Mouse (Mus musculus): Measurements from ENCODE around the gene Stk11. TPM values are rescaled to one million over a fixed set of nuclear protein-coding genes. Genes with fewer than 3 reads are reported as not detected.

The Stk11 gene
- total RNA-seq (2023): 128 TPM

DNA sequence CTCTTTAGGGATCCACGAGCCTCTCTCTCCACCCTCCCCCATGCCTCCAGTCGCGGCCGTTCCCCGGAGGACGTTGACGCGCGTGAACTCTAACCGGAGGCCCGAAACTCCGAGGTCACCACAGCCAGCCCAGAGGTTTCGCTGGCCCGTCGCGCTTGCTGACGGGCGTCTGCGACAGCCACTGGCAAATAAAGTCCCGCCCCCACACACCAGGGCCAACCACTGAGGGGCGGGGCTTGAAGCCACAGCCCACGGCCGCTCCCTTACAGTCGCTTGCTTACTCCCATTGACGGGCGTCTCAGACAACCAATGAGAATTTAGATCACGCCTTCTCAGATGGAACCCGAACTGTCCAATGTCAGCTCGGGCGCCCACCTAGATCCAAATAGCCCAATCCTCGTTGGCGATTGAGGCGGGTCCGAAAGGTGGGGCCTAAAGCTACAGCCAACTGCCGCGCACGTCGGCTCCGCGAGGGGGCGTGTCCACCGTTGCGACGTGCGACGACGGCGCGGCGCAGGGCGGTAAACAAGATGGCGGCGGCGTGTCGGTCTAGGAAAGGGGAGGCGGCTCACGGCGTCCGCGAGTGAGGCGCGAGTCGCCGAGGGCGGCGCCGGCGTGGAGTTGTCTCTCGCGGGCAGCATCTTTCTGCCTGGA lies at the start of gene Stk11:
Gene Stk11 (plus strand): TSS at position 514 of the 654 bp plus-strand sequence.

DNA sequence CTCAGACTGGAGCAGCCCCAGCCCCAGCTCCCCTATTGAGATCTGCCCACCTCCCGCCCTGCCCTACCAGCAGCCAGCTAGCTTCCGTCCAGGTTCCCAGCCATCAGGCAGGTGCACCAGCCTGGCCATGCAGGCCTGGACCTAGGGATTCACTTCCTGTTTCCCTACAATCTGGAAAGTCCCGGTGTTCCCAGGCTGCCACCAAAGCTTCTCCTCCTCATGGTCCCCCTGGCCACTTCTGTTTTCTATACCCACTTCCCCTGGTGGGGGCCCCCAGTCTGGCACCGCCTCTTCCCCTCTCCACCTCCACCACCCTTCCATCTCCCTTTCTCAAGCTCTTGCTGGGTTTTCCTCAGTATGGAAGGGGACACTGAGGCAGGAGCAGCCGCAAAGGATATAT lies 10.1 kb upstream of the Stk11 start, which contains the start of gene Sbno2:
Gene Sbno2 (minus strand): TSS at position 112 of the 400 bp plus-strand sequence.

DNA sequence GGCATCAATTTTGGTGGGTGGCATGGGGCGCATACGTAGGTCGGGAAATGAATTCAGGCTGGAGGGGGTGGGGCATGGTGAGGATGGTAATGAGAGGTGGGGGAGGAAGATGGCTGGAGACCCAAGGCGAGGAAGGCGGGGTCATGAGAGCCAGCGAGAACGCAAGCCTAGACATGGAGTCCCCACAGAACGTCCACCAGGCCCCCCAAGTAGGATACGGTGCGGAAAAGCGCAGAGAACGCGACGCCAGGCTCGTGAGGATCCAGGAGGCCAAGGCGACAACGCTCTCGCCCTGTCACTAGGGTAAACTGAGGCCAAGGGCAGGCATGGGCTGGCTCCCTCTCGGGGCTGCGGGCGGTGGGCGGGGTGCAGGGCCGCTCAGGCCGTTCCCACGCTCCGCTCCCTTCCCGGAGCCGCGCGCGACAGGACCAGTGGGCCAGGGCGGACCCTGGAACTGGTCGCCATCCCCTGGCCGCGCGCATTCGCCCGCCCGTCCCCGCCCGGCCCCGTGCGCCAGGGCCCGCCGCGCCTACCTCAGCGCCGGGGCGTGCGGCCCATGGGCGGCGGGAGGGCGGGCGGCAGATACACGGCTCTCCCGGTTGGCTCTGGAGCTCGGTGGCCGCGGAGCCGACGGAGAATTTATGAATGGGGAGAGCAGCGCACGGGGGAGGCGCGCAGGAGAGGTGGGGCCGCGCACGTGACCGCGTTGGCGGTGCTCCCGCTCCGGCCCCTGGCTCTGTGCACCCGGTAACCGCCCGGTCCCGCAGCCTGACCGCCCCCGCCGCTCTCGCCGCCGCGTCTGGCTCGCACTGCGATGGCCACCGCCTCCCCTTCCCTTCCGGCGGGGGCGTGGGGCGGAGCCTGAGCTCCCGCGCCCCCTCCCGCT lies 23.2 kb downstream of the Stk11 start, which contains the start of gene Atp5d:
Gene Atp5d (plus strand): TSS at position 80 of the 886 bp plus-strand sequence.

DNA sequence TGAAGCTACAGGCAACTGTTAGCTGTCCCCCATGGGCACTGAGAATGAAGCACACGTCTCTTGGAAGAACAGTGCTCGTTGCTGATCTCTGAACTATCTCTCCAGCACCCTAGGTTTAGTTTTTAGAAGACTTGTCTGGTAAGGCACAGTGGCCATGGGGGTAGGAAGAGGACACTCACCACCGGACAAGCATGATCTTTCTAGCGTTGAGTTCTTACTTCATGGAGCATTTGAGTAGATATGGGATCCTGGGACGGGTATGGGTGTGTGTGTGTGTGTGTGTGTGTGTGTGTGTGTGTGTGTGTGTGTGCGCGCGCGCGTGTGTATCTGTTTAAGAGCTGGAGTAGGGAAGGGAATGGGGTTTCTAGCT lies 25.0 kb downstream of the Stk11 start, which contains the start of gene Cbarp:
Gene Cbarp (minus strand): TSS at position 170 of the 370 bp plus-strand sequence.

DNA sequence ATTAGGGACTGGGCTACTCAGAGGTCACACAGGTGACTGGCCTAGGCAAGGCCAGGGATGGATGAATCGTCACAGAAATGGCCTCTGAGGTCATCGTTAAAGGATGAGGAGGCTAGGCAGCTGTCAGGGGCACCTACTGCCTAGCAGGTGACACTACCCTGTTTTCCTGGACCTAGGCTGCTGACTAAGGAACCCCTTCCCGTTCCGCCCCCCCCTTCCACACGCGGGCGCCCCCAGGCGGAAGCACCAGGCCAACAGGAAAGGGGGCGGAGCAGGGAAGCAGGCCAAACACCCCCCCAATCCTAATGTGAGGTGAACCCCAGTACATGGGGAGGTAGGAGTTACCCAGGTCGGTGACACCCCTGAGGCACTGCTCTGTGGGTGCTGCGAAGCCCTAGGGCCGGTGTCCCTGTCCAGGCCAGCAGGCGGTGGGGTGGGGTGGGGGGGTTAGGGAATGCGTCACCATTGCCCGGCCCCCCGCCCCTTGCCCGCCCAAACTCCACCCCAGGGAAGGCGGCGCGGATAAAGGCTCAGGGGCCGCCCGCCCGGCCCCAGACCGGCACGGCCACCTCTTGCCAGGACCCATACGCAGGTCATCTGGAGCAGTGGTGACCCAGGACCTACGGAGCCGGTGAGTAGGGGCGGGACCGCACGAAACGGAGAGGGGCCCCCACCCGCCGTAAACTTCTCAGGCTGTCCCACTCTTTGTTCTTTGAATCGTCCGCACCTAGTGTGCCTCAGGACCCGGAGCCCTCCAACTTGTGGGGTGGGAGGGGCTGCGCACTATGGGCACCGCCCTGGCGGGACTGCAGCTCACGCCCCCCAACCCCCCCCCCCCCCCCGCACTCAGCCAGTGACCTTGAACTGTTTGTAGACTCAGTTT lies 32.4 kb downstream of the Stk11 start, which contains the start of gene Midn:
Gene Midn (plus strand): TSS at position 554 of the 883 bp plus-strand sequence.

GRCm38 (mm10) chr10:80165392-80166128 lies 50.0 kb downstream of the Stk11 start, which contains the start of gene Cirbp:
Gene Cirbp, plus strand, starts transcription at chr10:80165985.

DNA sequence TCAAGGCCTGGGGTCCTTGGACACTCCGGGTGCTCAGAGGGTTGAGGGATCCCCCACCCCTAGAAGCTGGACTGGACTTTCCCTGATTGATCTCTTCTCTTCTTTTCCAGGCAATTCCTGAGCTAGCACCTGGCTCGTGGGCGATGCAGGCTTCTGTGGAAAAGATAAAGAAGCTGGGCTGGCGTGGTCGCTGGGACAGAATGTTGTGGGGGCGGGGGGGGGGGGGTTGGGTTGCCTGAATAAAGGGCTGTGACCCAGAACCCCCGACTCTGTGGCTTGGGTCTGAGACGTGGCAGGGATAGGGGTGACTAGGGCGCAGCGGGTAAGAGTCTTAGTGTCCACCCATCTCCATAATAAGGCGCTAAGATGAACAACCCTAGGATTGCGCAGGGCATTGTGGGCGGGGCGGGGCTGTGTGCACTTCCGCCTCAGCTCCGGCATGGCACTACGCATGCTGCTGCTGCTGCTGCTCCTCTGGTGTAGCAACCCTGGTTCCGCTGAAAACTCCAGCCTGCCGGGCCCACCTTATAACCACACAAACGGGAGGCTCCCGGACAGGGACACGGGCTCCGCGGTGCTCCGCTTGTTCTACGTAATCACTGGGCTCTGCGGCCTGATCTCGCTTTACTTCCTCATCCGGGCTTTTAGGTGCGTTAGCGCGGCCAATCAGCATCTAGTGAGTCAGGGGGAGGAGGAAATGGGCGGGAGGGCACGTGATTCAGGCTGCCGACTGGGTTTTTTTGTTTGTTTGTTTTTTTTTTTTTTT lies 57.1 kb downstream of the Stk11 start, which contains the start of gene 1600002K03Rik:
Gene 1600002K03Rik (plus strand): TSS at position 418 of the 766 bp plus-strand sequence.

GRCm38 (mm10) chr10:80179068-80180051 lies 63.8 kb downstream of the Stk11 start, which contains the start of gene Efna2:
Gene Efna2, plus strand, starts transcription at chr10:80179482.

Other genes with a start within 250 kb of the Stk11 start
- gene Prtn3, start 241.3 kb upstream of the Stk11 start, total RNA-seq (2023): not detected
- gene Plppr3, start 241.2 kb upstream of the Stk11 start, total RNA-seq (2023): not detected
- gene Elane, start 229.6 kb upstream of the Stk11 start, total RNA-seq (2023): not detected
- gene Cfd, start 224.9 kb upstream of the Stk11 start, total RNA-seq (2023): not detected
- gene Med16, start 206.9 kb upstream of the Stk11 start, total RNA-seq (2023): 61.6 TPM
- not detected for gene Gm26602, start 204.9 kb upstream of the Stk11 start, total RNA-seq (2023)
- gene Kiss1r, start 198.8 kb upstream of the Stk11 start, total RNA-seq (2023): 0.73 TPM
- gene R3hdm4, start 194.6 kb upstream of the Stk11 start, total RNA-seq (2023): 102 TPM
- gene Arid3a, start 188.8 kb upstream of the Stk11 start, total RNA-seq (2023): 7.3 TPM
- gene Wdr18, start 155.7 kb upstream of the Stk11 start, total RNA-seq (2023): 48.8 TPM
- 0.58 TPM for gene Grin3b, start 145.1 kb upstream of the Stk11 start, total RNA-seq (2023)
- 142 TPM for gene Tmem259, start 131.5 kb upstream of the Stk11 start, total RNA-seq (2023)
- gene Cnn2, start 127.2 kb upstream of the Stk11 start, total RNA-seq (2023): 499 TPM
- 82.9 TPM for gene Abca7, start 119.3 kb upstream of the Stk11 start, total RNA-seq (2023)
- gene Arhgap45, start 99.2 kb upstream of the Stk11 start, total RNA-seq (2023): 806 TPM
- gene Polr2e, start 76.0 kb upstream of the Stk11 start, total RNA-seq (2023): 68.7 TPM
- 131 TPM for gene Gpx4, start 68.6 kb upstream of the Stk11 start, total RNA-seq (2023)
- gene Sbno2, start 10.2 kb upstream of the Stk11 start, total RNA-seq (2023): 99.0 TPM
- gene Atp5d, start 22.8 kb downstream of the Stk11 start, total RNA-seq (2023): 159 TPM
- 24.5 TPM for gene Cbarp, start 25.0 kb downstream of the Stk11 start, total RNA-seq (2023)
- gene Midn, start 32.5 kb downstream of the Stk11 start, total RNA-seq (2023): 121 TPM
- gene Cirbp, start 50.2 kb downstream of the Stk11 start, total RNA-seq (2023): 211 TPM
- gene 1600002K03Rik, start 57.1 kb downstream of the Stk11 start, total RNA-seq (2023): 18.5 TPM
- gene Efna2, start 63.7 kb downstream of the Stk11 start, total RNA-seq (2023): not detected
- 59.2 TPM for gene Mum1, start 110.6 kb downstream of the Stk11 start, total RNA-seq (2023)
- gene Ndufs7, start 133.3 kb downstream of the Stk11 start, total RNA-seq (2023): 94.3 TPM
- not detected for gene Gamt, start 145.2 kb downstream of the Stk11 start, total RNA-seq (2023)
- 161 TPM for gene Dazap1, start 145.7 kb downstream of the Stk11 start, total RNA-seq (2023)
- gene Rps15, start 176.7 kb downstream of the Stk11 start, total RNA-seq (2023): 3,989 TPM
- not detected for gene Apc2, start 180.2 kb downstream of the Stk11 start, total RNA-seq (2023)
- 23.6 TPM for gene 2310011J03Rik, start 204.7 kb downstream of the Stk11 start, total RNA-seq (2023)
- gene Pcsk4, start 213.7 kb downstream of the Stk11 start, total RNA-seq (2023): 3.0 TPM
- 0.24 TPM for gene Reep6, start 214.2 kb downstream of the Stk11 start, total RNA-seq (2023)
- gene Adamtsl5, start 232.6 kb downstream of the Stk11 start, total RNA-seq (2023): not detected
- gene Plk5, start 240.7 kb downstream of the Stk11 start, total RNA-seq (2023): not detected

All from CD8-positive naive resting alpha-beta T cell, adult 57 days (primary cell).